Mouse (Mus musculus): Measurements from ENCODE around the gene Srpx2. TPM values are rescaled to one million over a fixed set of nuclear protein-coding genes. Genes with fewer than 3 reads are reported as not detected.

Gene Srpx2
- polyA plus RNA-seq, 1 experiment = 1.1 TPM

GRCm38 (mm10) chrX:133914219-133914618 lies 6.0 kb downstream of the Srpx2 start:
- no peak overlapping the region for H3K27ac ChIP-seq (ENCODE audit: insufficient read depth, low read length)
- no peaks in the 10 kb centered on the region for H3K4me1 ChIP-seq (ENCODE audit: control insufficient read depth, insufficient read depth, insufficient read length)
- TF ChIP-seq CTCF (IDR thresholded peaks at IDR 0.05; ENCODE audit: extremely low read depth, insufficient read depth, insufficient read length, insufficient replicate concordance) (no peak), POLR2A (IDR thresholded peaks at IDR 0.05; ENCODE audit: low read depth, low read length) (no peak)
- H3K27me3 ChIP-seq (ENCODE audit: control insufficient read depth, insufficient read depth, low read length) = no peaks in the 10 kb centered on the region
- no peak overlapping the region for H3K4me3 ChIP-seq (ENCODE audit: extremely low read depth, insufficient read depth, insufficient read length)
- 77% methylated on average over 7 of the region's 7 CpGs for WGBS
- no peaks in the 10 kb centered on the region for H3K36me3 ChIP-seq (ENCODE audit: control insufficient read depth, insufficient read depth, low read length)
- DNase-seq (ENCODE audit: low read depth in 1 of 2, low spot score in 2 of 2) = no peak

GRCm38 (mm10) chrX:133921187-133921586 lies 13.0 kb downstream of the Srpx2 start:
- H3K36me3 ChIP-seq (ENCODE audit: control insufficient read depth, insufficient read depth, low read length) = no peaks in the 10 kb centered on the region
- no peaks in the 10 kb centered on the region for H3K4me1 ChIP-seq (ENCODE audit: control insufficient read depth, insufficient read depth, insufficient read length)
- TF ChIP-seq POLR2A (IDR thresholded peaks at IDR 0.05; ENCODE audit: low read depth, low read length) (no peak), CTCF (IDR thresholded peaks at IDR 0.05; ENCODE audit: extremely low read depth, insufficient read depth, insufficient read length, insufficient replicate concordance) (no peak)
- H3K27me3 ChIP-seq (ENCODE audit: control insufficient read depth, insufficient read depth, low read length) = no peaks in the 10 kb centered on the region
- DNase-seq (ENCODE audit: low read depth in 1 of 2, low spot score in 2 of 2) = no peak
- WGBS = 71% methylated on average over 4 of the region's 4 CpGs
- H3K27ac ChIP-seq (ENCODE audit: insufficient read depth, low read length) = no peak overlapping the region
- no peak overlapping the region for H3K4me3 ChIP-seq (ENCODE audit: extremely low read depth, insufficient read depth, insufficient read length)

GRCm38 (mm10) chrX:133926760-133927159 lies 18.5 kb downstream of the Srpx2 start:
- WGBS = 65% methylated on average over 5 of the region's 5 CpGs
- no peak for DNase-seq (ENCODE audit: low read depth in 1 of 2, low spot score in 2 of 2)
- Histone ChIP-seq H3K36me3 (ENCODE audit: control insufficient read depth, insufficient read depth, low read length) (no peaks in the 10 kb centered on the region), H3K27ac (ENCODE audit: insufficient read depth, low read length) (no peak overlapping the region), H3K4me3 (ENCODE audit: extremely low read depth, insufficient read depth, insufficient read length) (no peak overlapping the region), H3K4me1 (ENCODE audit: control insufficient read depth, insufficient read depth, insufficient read length) (no peaks in the 10 kb centered on the region), H3K27me3 (ENCODE audit: control insufficient read depth, insufficient read depth, low read length) (no peaks in the 10 kb centered on the region)
- TF ChIP-seq POLR2A (IDR thresholded peaks at IDR 0.05; ENCODE audit: low read depth, low read length) (no peak), CTCF (IDR thresholded peaks at IDR 0.05; ENCODE audit: extremely low read depth, insufficient read depth, insufficient read length, insufficient replicate concordance) (no peak)

GRCm38 (mm10) chrX:133931302-133932013 lies 23.2 kb downstream of the Srpx2 start:
- DNase-seq (ENCODE audit: low read depth in 1 of 2, low spot score in 2 of 2) = peak in 1 of 2 experiments; percentile 6
- WGBS = 66% methylated on average over 12 of the region's 12 CpGs

GRCm38 (mm10) chrX:133936605-133937225 lies 28.5 kb downstream of the Srpx2 start:
- H3K27me3 ChIP-seq (ENCODE audit: control insufficient read depth, insufficient read depth, low read length) = no peaks in the 10 kb centered on the region
- no peaks in the 10 kb centered on the region for H3K36me3 ChIP-seq (ENCODE audit: control insufficient read depth, insufficient read depth, low read length)
- TF ChIP-seq POLR2A (IDR thresholded peaks at IDR 0.05; ENCODE audit: low read depth, low read length) (no peak), CTCF (IDR thresholded peaks at IDR 0.05; ENCODE audit: extremely low read depth, insufficient read depth, insufficient read length, insufficient replicate concordance) (no peak)
- no peak overlapping the region for H3K27ac ChIP-seq (ENCODE audit: insufficient read depth, low read length)
- no peak overlapping the region for H3K4me3 ChIP-seq (ENCODE audit: extremely low read depth, insufficient read depth, insufficient read length)
- 78% methylated on average over 4 of the region's 4 CpGs for WGBS
- no peaks in the 10 kb centered on the region for H3K4me1 ChIP-seq (ENCODE audit: control insufficient read depth, insufficient read depth, insufficient read length)
- no peak for DNase-seq (ENCODE audit: low read depth in 1 of 2, low spot score in 2 of 2)

More at GRCm38 (mm10) chrX:133931302-133932013, 23.2 kb downstream of the Srpx2 start:
- Histone ChIP-seq H3K36me3 (ENCODE audit: control insufficient read depth, insufficient read depth, low read length) (no peaks in the 10 kb centered on the region), H3K4me3 (ENCODE audit: extremely low read depth, insufficient read depth, insufficient read length) (no peak overlapping the region), H3K27ac (ENCODE audit: insufficient read depth, low read length) (no peak overlapping the region), H3K27me3 (ENCODE audit: control insufficient read depth, insufficient read depth, low read length) (no peaks in the 10 kb centered on the region), H3K4me1 (ENCODE audit: control insufficient read depth, insufficient read depth, insufficient read length) (no peaks in the 10 kb centered on the region)
- no peak for TF ChIP-seq POLR2A (IDR thresholded peaks at IDR 0.05; ENCODE audit: low read depth, low read length)
- TF ChIP-seq CTCF (IDR thresholded peaks at IDR 0.05; ENCODE audit: extremely low read depth, insufficient read depth, insufficient read length, insufficient replicate concordance) = no peak

- no peak for DNase-seq (ENCODE audit: low read depth in 1 of 2, low spot score in 2 of 2)
- TF ChIP-seq CTCF (IDR thresholded peaks at IDR 0.05; ENCODE audit: extremely low read depth, insufficient read depth, insufficient read length, insufficient replicate concordance) (no peak), POLR2A (IDR thresholded peaks at IDR 0.05; ENCODE audit: low read depth, low read length) (no peak)
- 72% methylated on average over 1 of the region's 1 CpGs for WGBS
- Histone ChIP-seq H3K27me3 (ENCODE audit: control insufficient read depth, insufficient read depth, low read length) (no peaks in the 10 kb centered on the region), H3K27ac (ENCODE audit: insufficient read depth, low read length) (no peak overlapping the region), H3K4me3 (ENCODE audit: extremely low read depth, insufficient read depth, insufficient read length) (no peak overlapping the region), H3K4me1 (ENCODE audit: control insufficient read depth, insufficient read depth, insufficient read length) (no peaks in the 10 kb centered on the region), H3K36me3 (ENCODE audit: control insufficient read depth, insufficient read depth, low read length) (no peaks in the 10 kb centered on the region)
These were observed 31.3 kb downstream of the Srpx2 start for GRCm38 (mm10) chrX:133939561-133939960.

- TF ChIP-seq POLR2A (IDR thresholded peaks at IDR 0.05; ENCODE audit: low read depth, low read length) (no peak), CTCF (IDR thresholded peaks at IDR 0.05; ENCODE audit: extremely low read depth, insufficient read depth, insufficient read length, insufficient replicate concordance) (peak; percentile 43; the same call in 1 of the 2 replicates)
- Histone ChIP-seq H3K4me1 (ENCODE audit: control insufficient read depth, insufficient read depth, insufficient read length) (no peaks in the 10 kb centered on the region), H3K36me3 (ENCODE audit: control insufficient read depth, insufficient read depth, low read length) (no peaks in the 10 kb centered on the region), H3K4me3 (ENCODE audit: extremely low read depth, insufficient read depth, insufficient read length) (no peak overlapping the region), H3K27ac (ENCODE audit: insufficient read depth, low read length) (no peak overlapping the region), H3K27me3 (ENCODE audit: control insufficient read depth, insufficient read depth, low read length) (no peaks in the 10 kb centered on the region)
- WGBS = 46% methylated on average over 3 of the region's 3 CpGs
- DNase-seq (ENCODE audit: low read depth in 1 of 2, low spot score in 2 of 2) = peak in 1 of 2 experiments; percentile 22
These were observed 39.2 kb downstream of the Srpx2 start for GRCm38 (mm10) chrX:133947427-133947826.
